Mouse (Mus musculus) hindbrain, embryonic 13.5 days (tissue): ENCODE results near the gene Gnptab. TPM values are rescaled to one million over a fixed set of nuclear protein-coding genes. Genes with fewer than 3 reads are reported as not detected.
"Not testable (repeated sequence)": the region's sequence is repeated elsewhere in the genome, so short reads cannot be mapped to it uniquely, and the experiment has no call there.

Experiments used
- ATAC-seq: fragments of 200-750 bp; cut with Nextera tagmentation; 2 replicates; pipeline ENCODE4 v1.8.0; 2017; ENCODE audit warnings: moderate TSS enrichment; ENCODE audit not compliant: low FRiP score
- H3K27ac ChIP-seq: fragments of 300-500 bp; sonication (generic); 2 replicates; pipeline ENCODE4 v1.5.1; 2015; ENCODE audit warnings: inconsistent platforms, mild to moderate bottlenecking, moderate library complexity
- H3K27me3 ChIP-seq: fragments of 300-500 bp; sonication (generic); 2 replicates; pipeline ENCODE4 v1.6.1; 2015; ENCODE audit warnings: mild to moderate bottlenecking, inconsistent platforms
- H3K36me3 ChIP-seq: fragments of 300-500 bp; sonication (generic); 2 replicates; pipeline ENCODE4 v1.6.1; 2015; ENCODE audit warnings: mild to moderate bottlenecking, inconsistent platforms
- H3K4me1 ChIP-seq: fragments of 300-500 bp; sonication (generic); replicated peaks from 2 replicates; pipeline ENCODE4 v1.6.1; 2015; ENCODE audit warnings: inconsistent platforms
- H3K4me2 ChIP-seq: fragments of 300-500 bp; sonication (generic); 2 replicates; pipeline ENCODE4 v1.6.1; 2015; ENCODE audit warnings: inconsistent platforms, mild to moderate bottlenecking, moderate library complexity
- H3K4me3 ChIP-seq: fragments of 300-500 bp; sonication (generic); 2 replicates; pipeline ENCODE4 v1.5.1; 2015; ENCODE audit warnings: mild to moderate bottlenecking, inconsistent platforms
- H3K9ac ChIP-seq: fragments of 300-500 bp; sonication (generic); 2 replicates; pipeline ENCODE4 v1.6.1; 2015; ENCODE audit warnings: mild to moderate bottlenecking, inconsistent platforms
- H3K9me3 ChIP-seq: fragments of 300-500 bp; sonication (generic); 2 replicates; pipeline ENCODE4 v1.6.1; 2016; ENCODE audit warnings: inconsistent platforms
- WGBS: fragments of 180-500 bp; shearing (Covaris S2); methylation state at CpG from one replicate; pipeline ENCODE4 v1.1.7; 2015; 5-methylcytosine and 5-hydroxymethylcytosine counted together
- polyA plus RNA-seq: library from polyadenylated mRNA; unstranded; fragments of >200 nt; fragmentation: Nextera tagmentation; extraction: Ambion mirVana; gene quantifications from 2 replicates; pipeline ENCODE4 v1.2.1, GENCODE M21; 2015

The Gnptab gene
- polyA plus RNA-seq, 1 experiment from 2014 or later: 15.9 TPM

- WGBS: 94% methylated on average over 2 of the region's 2 CpGs
- no peak overlapping the region for H3K4me3 ChIP-seq
- peak; percentile 84; the same call in 1 of the 2 replicates for ATAC-seq
- no peaks in the 10 kb centered on the region for H3K27me3 ChIP-seq
- H3K27ac ChIP-seq: no peak overlapping the region
- no peaks in the 10 kb centered on the region for H3K4me1 ChIP-seq
- no peaks in the 10 kb centered on the region for H3K9me3 ChIP-seq
- no peak overlapping the region for H3K4me2 ChIP-seq
- peaks cover 53% of the 10 kb centered on the region for H3K36me3 ChIP-seq
- no peak overlapping the region for H3K9ac ChIP-seq
Measured at GRCm38 (mm10) chr10:88426158-88426816, 47.4 kb downstream of the Gnptab start.

- 0 out of 2 replicates have a peak, but pooled peaks have one; percentile 40 for ATAC-seq
- Histone ChIP-seq H3K9me3 (no peaks in the 10 kb centered on the region), H3K27me3 (no peaks in the 10 kb centered on the region), H3K4me3 (no peak overlapping the region), H3K4me2 (no peak overlapping the region), H3K9ac (peak overlapping the region; percentile 40), H3K4me1 (no peaks in the 10 kb centered on the region), H3K36me3 (peaks cover 52% of the 10 kb centered on the region), H3K27ac (no peak overlapping the region)
- WGBS: 64% methylated on average over 5 of the region's 5 CpGs
Measured at GRCm38 (mm10) chr10:88426896-88427295, 48.0 kb downstream of the Gnptab start.

- Histone ChIP-seq H3K36me3 (peaks cover 50% of the 10 kb centered on the region), H3K4me3 (no peak overlapping the region), H3K9ac (no peak overlapping the region), H3K4me1 (no peaks in the 10 kb centered on the region), H3K27me3 (no peaks in the 10 kb centered on the region), H3K4me2 (no peak overlapping the region), H3K27ac (no peak overlapping the region), H3K9me3 (no peaks in the 10 kb centered on the region)
- ATAC-seq: no peak
- 93% methylated on average over 6 of the region's 6 CpGs for WGBS
Measured at GRCm38 (mm10) chr10:88427998-88428397, 49.1 kb downstream of the Gnptab start.

GRCm38 (mm10) chr10:88441224-88441623 lies 62.3 kb downstream of the Gnptab start:
- no peaks in the 10 kb centered on the region for H3K4me1 ChIP-seq
- H3K9me3 ChIP-seq: no peaks in the 10 kb centered on the region
- WGBS: 91% methylated on average over 6 of the region's 6 CpGs
- peaks cover 52% of the 10 kb centered on the region for H3K36me3 ChIP-seq
- no peak overlapping the region for H3K4me2 ChIP-seq
- no peak overlapping the region for H3K9ac ChIP-seq
- H3K27ac ChIP-seq: no peak overlapping the region
- ATAC-seq: no peak
- no peaks in the 10 kb centered on the region for H3K27me3 ChIP-seq
- H3K4me3 ChIP-seq: no peak overlapping the region

- Histone ChIP-seq H3K4me1 (no peaks in the 10 kb centered on the region), H3K9ac (no peak overlapping the region), H3K4me2 (no peak overlapping the region), H3K27ac (no peak overlapping the region), H3K4me3 (no peak overlapping the region), H3K36me3 (peaks cover 6% of the 10 kb centered on the region; the same call in 1 of the 2 replicates), H3K9me3 (no peaks in the 10 kb centered on the region), H3K27me3 (no peaks in the 10 kb centered on the region)
- 73% methylated on average over 2 of the region's 2 CpGs for WGBS
- ATAC-seq: no peak
Measured at GRCm38 (mm10) chr10:88451221-88451620, 72.3 kb downstream of the Gnptab start.

GRCm38 (mm10) chr10:88451990-88452389 lies 73.1 kb downstream of the Gnptab start:
- no peak overlapping the region for H3K9ac ChIP-seq
- H3K36me3 ChIP-seq: no peaks in the 10 kb centered on the region
- H3K9me3 ChIP-seq: no peaks in the 10 kb centered on the region
- no peak for ATAC-seq
- 79% methylated on average over 6 of the region's 6 CpGs for WGBS
- no peak overlapping the region for H3K27ac ChIP-seq
- no peaks in the 10 kb centered on the region for H3K4me1 ChIP-seq
- no peaks in the 10 kb centered on the region for H3K27me3 ChIP-seq
- no peak overlapping the region for H3K4me3 ChIP-seq
- H3K4me2 ChIP-seq: no peak overlapping the region

- Histone ChIP-seq H3K4me1 (no peaks in the 10 kb centered on the region), H3K9me3 (no peaks in the 10 kb centered on the region), H3K4me3 (no peak overlapping the region), H3K27ac (no peak overlapping the region), H3K4me2 (no peak overlapping the region), H3K27me3 (no peaks in the 10 kb centered on the region), H3K36me3 (no peaks in the 10 kb centered on the region), H3K9ac (no peak overlapping the region)
- no peak for ATAC-seq
- WGBS: 50% methylated on average over 6 of the region's 6 CpGs
Measured at GRCm38 (mm10) chr10:88457816-88458215, 78.9 kb downstream of the Gnptab start.

- Histone ChIP-seq H3K9me3 (no peaks in the 10 kb centered on the region), H3K4me1 (no peaks in the 10 kb centered on the region), H3K27me3 (no peaks in the 10 kb centered on the region), H3K27ac (no peak within 1 kb of the TSS), H3K36me3 (no peaks in the 10 kb centered on the region), H3K4me2 (no peak within 1 kb of the TSS), H3K4me3 (no peak within 1 kb of the TSS), H3K9ac (no peak within 1 kb of the TSS)
- WGBS: 89% methylated on average over 33 of the region's 33 CpGs
- 0 out of 2 replicates have a peak, but pooled peaks have one; percentile 43 for ATAC-seq
Measured at GRCm38 (mm10) chr10:88459502-88459992, 80.6 kb downstream of the Gnptab start, which contains the start of gene Sycp3. Gene Sycp3, plus strand, starts transcription at chr10:88459569.

- ATAC-seq: no peak
- Histone ChIP-seq H3K27ac (no peak overlapping the region), H3K4me2 (no peak overlapping the region), H3K9me3 (no peaks in the 10 kb centered on the region), H3K4me3 (no peak overlapping the region), H3K36me3 (no peaks in the 10 kb centered on the region), H3K9ac (no peak overlapping the region), H3K4me1 (no peaks in the 10 kb centered on the region), H3K27me3 (no peaks in the 10 kb centered on the region)
- WGBS: 80% methylated on average over 18 of the region's 18 CpGs
Measured at GRCm38 (mm10) chr10:88460122-88460820, 81.3 kb downstream of the Gnptab start.

- 94% methylated on average over 10 of the region's 10 CpGs for WGBS
Measured at GRCm38 (mm10) chr10:88482866-88483265, 103.9 kb downstream of the Gnptab start.

GRCm38 (mm10) chr10:88488629-88489028 lies 109.7 kb downstream of the Gnptab start:
- H3K4me2 ChIP-seq: no peak overlapping the region
- H3K9ac ChIP-seq: no peak overlapping the region
- peaks cover 12% of the 10 kb centered on the region; the same call in 1 of the 2 replicates for H3K36me3 ChIP-seq
- no peaks in the 10 kb centered on the region for H3K27me3 ChIP-seq
- no peaks in the 10 kb centered on the region for H3K4me1 ChIP-seq
- no peak overlapping the region for H3K4me3 ChIP-seq
- 94% methylated on average over 5 of the region's 5 CpGs for WGBS
- H3K27ac ChIP-seq: no peak overlapping the region
- no peaks in the 10 kb centered on the region for H3K9me3 ChIP-seq
- no peak for ATAC-seq

More at GRCm38 (mm10) chr10:88482866-88483265, 103.9 kb downstream of the Gnptab start:
- not testable (repeated sequence) for ATAC-seq, H3K4me3 ChIP-seq, H3K9ac ChIP-seq, H3K27ac ChIP-seq, H3K4me2 ChIP-seq, H3K4me1 ChIP-seq, H3K9me3 ChIP-seq, H3K27me3 ChIP-seq
- H3K36me3 ChIP-seq: peaks cover 12% of the 10 kb centered on the region; the same call in 1 of the 2 replicates

- Histone ChIP-seq H3K4me2 (no peak overlapping the region), H3K27ac (no peak overlapping the region), H3K36me3 (no peaks in the 10 kb centered on the region), H3K9me3 (no peaks in the 10 kb centered on the region), H3K9ac (no peak overlapping the region), H3K4me3 (no peak overlapping the region), H3K27me3 (no peaks in the 10 kb centered on the region), H3K4me1 (no peaks in the 10 kb centered on the region)
- no peak for ATAC-seq
- WGBS: 63% methylated on average over 7 of the region's 7 CpGs
Measured at GRCm38 (mm10) chr10:88491632-88492031, 112.7 kb downstream of the Gnptab start.
